Mouse (Mus musculus) heart, adult 18-20 months (tissue): Measurements from ENCODE around the gene Tssk1. TPM values are rescaled to one million over a fixed set of nuclear protein-coding genes. Genes with fewer than 3 reads are reported as not detected.

Experiments
- DNase-seq, 2 experiments: peaks; one replicate each; pipeline ENCODE4 v3.0.0; 2021 to 2022; ENCODE audit warnings: mixed read lengths in 1 of 2
- total RNA-seq, 2 experiments: library from RNA; stranded (reverse); gene quantifications; 2 replicates each; pipeline ENCODE4 v1.2.3; 2021

Gene Tssk1
- total RNA-seq, 2 experiments from 2014 or later: 0.12 to 0.33 TPM

DNA sequence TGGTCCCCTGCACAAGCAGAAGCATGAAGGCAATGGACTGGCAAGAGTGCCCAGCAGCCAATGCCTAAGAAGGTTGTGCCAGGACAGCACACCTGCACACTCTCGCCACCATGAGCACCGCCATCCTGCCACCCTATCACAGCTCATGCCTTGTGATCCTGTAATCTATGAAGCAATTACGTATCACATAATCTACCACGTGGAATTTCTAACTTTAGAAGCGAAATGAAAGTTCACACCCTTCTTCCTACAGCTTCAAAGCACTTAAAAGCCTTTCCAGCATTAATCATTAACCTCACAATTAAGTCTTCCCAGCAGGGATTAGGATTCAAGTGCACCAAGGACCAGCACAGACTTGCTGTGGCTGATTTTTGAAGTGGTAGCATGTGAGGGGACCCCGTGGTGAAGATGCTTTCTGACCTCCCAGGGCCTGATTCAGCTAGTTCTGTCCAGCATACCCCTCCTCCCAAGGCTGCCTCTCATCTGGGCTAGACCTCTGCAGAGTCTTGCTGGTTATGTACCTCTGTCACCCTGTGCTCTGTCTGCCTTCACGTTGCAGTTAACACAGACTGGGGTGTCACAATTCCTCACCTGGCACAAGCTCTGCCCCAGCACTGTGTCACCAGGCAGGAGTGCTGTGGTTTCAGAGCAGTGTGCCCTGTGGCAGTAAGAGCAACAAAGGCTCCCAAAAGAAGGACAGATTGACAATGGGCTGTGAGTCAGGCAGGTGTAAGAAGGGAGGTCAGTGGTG is 51.2 kb downstream of the Tssk1 start:
- DNase-seq: no peak

Other genes with a start within 250 kb of the Tssk1 start
- under 1 TPM; 0.35 to 0.57 TPM for gene Ccdc74a, start 247.8 kb upstream of the Tssk1 start, total RNA-seq
- 10 to 100 TPM; 21.0 to 25.0 TPM for gene Med15, start 161.3 kb upstream of the Tssk1 start, total RNA-seq
- gene Klhl22, start 134.6 kb upstream of the Tssk1 start, total RNA-seq: 10 to 100 TPM; 18.2 to 24.2 TPM
- gene Scarf2, start 96.9 kb upstream of the Tssk1 start, total RNA-seq: 1 to 10 TPM; 4.8 TPM
- gene B830017H08Rik, start 61.1 kb upstream of the Tssk1 start, total RNA-seq: not detected
- 1 to 10 TPM; 1.7 to 2.1 TPM for gene Car15, start 55.9 kb upstream of the Tssk1 start, total RNA-seq
- gene Gm20518, start 2.6 kb upstream of the Tssk1 start, total RNA-seq: under 1 TPM; 0.27 to 0.33 TPM
- 10 to 100 TPM; 43.5 to 48.3 TPM for gene Dgcr2, start 4.3 kb downstream of the Tssk1 start, total RNA-seq
- not detected for gene Tssk2, start 4.4 kb downstream of the Tssk1 start, total RNA-seq
- gene Ess2, start 17.1 kb downstream of the Tssk1 start, total RNA-seq: 1 to 10 TPM; 8.6 TPM
- gene Gsc2, start 20.8 kb downstream of the Tssk1 start, total RNA-seq: not detected
- 10 to 100 TPM; 10.3 to 37.8 TPM for gene Slc25a1, start 34.0 kb downstream of the Tssk1 start, total RNA-seq
- not detected for gene Vpreb2, start 86.2 kb downstream of the Tssk1 start, total RNA-seq
- 10 to 100 TPM; 41.8 to 42.0 TPM for gene Dgcr6, start 158.6 kb downstream of the Tssk1 start, total RNA-seq
- 10 to 100 TPM; 12.3 to 17.9 TPM for gene Prodh, start 196.0 kb downstream of the Tssk1 start, total RNA-seq
- 1 to 10 TPM; 3.6 to 5.5 TPM for gene Rtn4r, start 233.4 kb downstream of the Tssk1 start, total RNA-seq